Mouse (Mus musculus): ENCODE data around the gene Prl2a1.

DNA sequence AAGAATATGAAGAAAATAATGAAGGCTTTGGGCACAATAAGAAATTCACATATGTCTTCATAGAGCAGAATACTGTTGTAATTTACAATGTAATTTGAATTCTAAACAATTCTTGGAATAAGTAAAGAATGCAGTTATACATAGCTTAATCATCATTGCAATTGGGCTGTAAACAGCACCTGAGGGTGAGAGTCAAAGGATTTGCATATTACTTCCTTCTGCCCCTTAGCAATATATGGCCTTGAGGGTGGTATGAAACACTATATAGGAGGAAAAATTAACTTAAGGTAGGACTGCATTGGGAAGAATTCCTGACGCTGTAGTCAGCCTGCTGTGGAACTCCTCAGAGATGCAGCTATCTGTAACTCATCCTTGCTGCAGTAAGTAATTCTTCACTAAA lies at the start of gene Prl2a1:
- TF ChIP-seq CTCF (IDR thresholded peaks at IDR 0.05; ENCODE audit: extremely low read depth, insufficient read depth, insufficient read length, insufficient replicate concordance), result no peak
- TF ChIP-seq POLR2A (IDR thresholded peaks at IDR 0.05; ENCODE audit: low read depth, low read length), result no peak
